Mouse (Mus musculus) liver, embryonic 16.5 days (tissue): ENCODE results near the gene Spsb4. TPM values are rescaled to one million over a fixed set of nuclear protein-coding genes. Genes with fewer than 3 reads are reported as not detected.

ENCODE experiments used
- ATAC-seq: fragments of 200-750 bp; cut with Nextera tagmentation; 2 replicates; pipeline ENCODE4 v1.8.0; 2017; ENCODE audit warnings: low read depth, mild to moderate bottlenecking, moderate number of reproducible peaks, moderate library complexity
- H3K27ac ChIP-seq: fragments of 300-500 bp; sonication (generic); 2 replicates; pipeline ENCODE4 v1.5.1; 2014; ENCODE audit warnings: mild to moderate bottlenecking, low read length
- H3K27me3 ChIP-seq: fragments of 300-500 bp; sonication (generic); 2 replicates; pipeline ENCODE4 v1.6.1; 2014; ENCODE audit warnings: low read depth, low read length, mixed read lengths; ENCODE audit not compliant: control insufficient read depth, insufficient read depth
- H3K36me3 ChIP-seq: fragments of 300-500 bp; sonication (generic); 2 replicates; pipeline ENCODE4 v1.6.1; 2014; ENCODE audit warnings: mild to moderate bottlenecking; ENCODE audit not compliant: control insufficient read depth, insufficient read depth
- H3K4me1 ChIP-seq: fragments of 300-500 bp; sonication (generic); 2 replicates; pipeline ENCODE4 v1.6.1; 2014; ENCODE audit warnings: low read depth, low read length, mixed read lengths; ENCODE audit not compliant: control insufficient read depth
- H3K4me2 ChIP-seq: fragments of 300-500 bp; sonication (generic); 2 replicates; pipeline ENCODE4 v1.6.1; 2014; ENCODE audit warnings: low read depth, low read length, mixed read lengths
- H3K4me3 ChIP-seq: fragments of 300-500 bp; sonication (generic); 2 replicates; pipeline ENCODE4 v1.5.1; 2014; ENCODE audit warnings: low read depth, mild to moderate bottlenecking, low read length
- H3K9ac ChIP-seq: fragments of 300-500 bp; sonication (generic); 2 replicates; pipeline ENCODE4 v1.6.1; 2014; ENCODE audit warnings: low read depth, low read length
- H3K9me3 ChIP-seq: fragments of 300-500 bp; sonication (generic); replicated peaks from 2 replicates; pipeline ENCODE4 v1.6.1; 2016; ENCODE audit warnings: low read length; ENCODE audit not compliant: control insufficient read depth
- WGBS: fragments of 180-500 bp; shearing (Covaris S2); extraction: QIAGEN DNeasy Blood & Tissue Kit; methylation state at CpG from one replicate; pipeline ENCODE4 v1.1.7; 2014; ENCODE audit not compliant: insufficient replicate concordance; 5-methylcytosine and 5-hydroxymethylcytosine counted together
- polyA plus RNA-seq: library from polyadenylated mRNA; unstranded; fragments of >200 nt; fragmentation: Nextera tagmentation; extraction: Ambion mirVana; gene quantifications from 2 replicates; pipeline ENCODE4 v1.2.1, GENCODE M21; 2015

Gene Spsb4
- polyA plus RNA-seq, 1 experiment from 2014 or later, result 2.3 TPM

- Histone ChIP-seq H3K36me3 (no peaks in the 10 kb centered on the region), H3K4me3 (no peak overlapping the region), H3K9me3 (no peaks in the 10 kb centered on the region), H3K27ac (no peak overlapping the region), H3K9ac (no peak overlapping the region), H3K4me2 (no peak overlapping the region), H3K27me3 (peaks cover 41% of the 10 kb centered on the region), H3K4me1 (no peaks in the 10 kb centered on the region; the same call in 1 of the 2 replicates)
- WGBS, result 30% methylated on average over 8 of the region's 8 CpGs
- no peak for ATAC-seq
Measured at GRCm38 (mm10) chr9:97020152-97020551, 1.5 kb upstream of the Spsb4 start.

DNA sequence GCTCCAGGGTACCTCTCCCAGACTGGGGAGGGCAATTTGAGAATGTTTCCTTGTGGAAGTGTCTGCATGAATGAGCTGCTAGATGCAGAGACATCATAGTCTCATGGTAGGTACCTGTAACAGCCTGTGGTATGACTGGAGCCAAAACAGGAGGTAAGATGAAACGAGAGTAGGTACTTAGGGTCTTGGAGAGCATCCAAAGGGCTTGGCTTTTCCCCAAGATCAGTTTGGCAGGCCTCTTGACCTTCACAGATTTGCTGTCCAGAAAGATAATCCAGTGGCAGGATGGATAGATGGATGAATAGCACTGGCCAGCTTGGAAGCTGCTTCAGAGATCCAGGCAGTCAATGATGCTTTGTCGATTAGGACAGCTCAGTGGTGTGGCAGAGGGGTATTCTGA, 1.0 kb upstream of the Spsb4 start:
- H3K9me3 ChIP-seq, result no peaks in the 10 kb centered on the region
- no peak overlapping the region for H3K4me3 ChIP-seq
- no peaks in the 10 kb centered on the region for H3K36me3 ChIP-seq
- no peak for ATAC-seq
- H3K27ac ChIP-seq, result no peak overlapping the region
- H3K4me2 ChIP-seq, result no peak overlapping the region
- WGBS, result 47% methylated on average over 2 of the region's 2 CpGs
- no peak overlapping the region for H3K9ac ChIP-seq
- no peaks in the 10 kb centered on the region; the same call in 1 of the 2 replicates for H3K4me1 ChIP-seq
- peaks cover 41% of the 10 kb centered on the region for H3K27me3 ChIP-seq

DNA sequence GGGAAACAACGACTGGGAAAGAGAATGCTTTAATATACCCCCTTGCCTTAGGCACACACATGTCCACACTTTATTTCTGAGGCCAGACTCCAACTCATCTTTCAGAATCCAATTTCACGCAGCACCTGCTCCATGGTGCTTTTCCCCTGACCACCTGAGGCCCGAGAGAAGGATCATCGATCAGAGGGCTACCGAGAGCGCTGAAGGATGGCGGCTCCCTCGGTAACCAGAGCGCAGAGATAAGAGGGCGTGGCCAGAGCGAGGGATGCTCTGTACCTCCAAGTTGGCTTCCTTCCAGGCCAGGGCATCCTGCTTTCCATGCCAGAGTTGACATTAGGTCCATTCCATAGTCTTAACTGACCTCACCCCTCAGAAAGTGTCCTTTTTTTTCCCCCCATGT, 588 bp upstream of the Spsb4 start:
- Histone ChIP-seq H3K9ac (no peak overlapping the region; the same call in 1 of the 2 replicates), H3K4me2 (peak overlapping the region; percentile 69), H3K36me3 (no peaks in the 10 kb centered on the region), H3K4me3 (peak overlapping the region; percentile 53), H3K27ac (no peak overlapping the region), H3K4me1 (no peaks in the 10 kb centered on the region; the same call in 1 of the 2 replicates), H3K27me3 (peaks cover 41% of the 10 kb centered on the region), H3K9me3 (no peaks in the 10 kb centered on the region)
- WGBS, result 6% methylated on average over 11 of the region's 11 CpGs
- ATAC-seq, result no peak

GRCm38 (mm10) chr9:97017811-97018641, 617 bp downstream of the Spsb4 start:
- peak overlapping the region; percentile 69 for H3K4me2 ChIP-seq
- ATAC-seq, result peak; percentile 24
- no peaks in the 10 kb centered on the region; the same call in 1 of the 2 replicates for H3K4me1 ChIP-seq
- no peak overlapping the region for H3K27ac ChIP-seq
- H3K9ac ChIP-seq, result peak overlapping the region; percentile 16
- WGBS, result under 1% methylated on average over 55 of the region's 62 CpGs
- no peaks in the 10 kb centered on the region for H3K36me3 ChIP-seq
- peak overlapping the region; percentile 53 for H3K4me3 ChIP-seq
- H3K27me3 ChIP-seq, result peaks cover 41% of the 10 kb centered on the region
- H3K9me3 ChIP-seq, result no peaks in the 10 kb centered on the region

GRCm38 (mm10) chr9:97017121-97017810, 1.4 kb downstream of the Spsb4 start:
- Histone ChIP-seq H3K9ac (no peak overlapping the region), H3K27ac (no peak overlapping the region), H3K9me3 (no peaks in the 10 kb centered on the region), H3K4me3 (peak overlapping the region; percentile 53), H3K4me2 (peak overlapping the region; percentile 69), H3K4me1 (no peaks in the 10 kb centered on the region; the same call in 1 of the 2 replicates), H3K36me3 (no peaks in the 10 kb centered on the region), H3K27me3 (peaks cover 41% of the 10 kb centered on the region)
- ATAC-seq, result no peak
- 2% methylated on average over 34 of the region's 34 CpGs for WGBS

- Histone ChIP-seq H3K9ac (no peak overlapping the region), H3K4me2 (no peak overlapping the region), H3K9me3 (no peaks in the 10 kb centered on the region), H3K27me3 (peaks cover 41% of the 10 kb centered on the region), H3K36me3 (no peaks in the 10 kb centered on the region), H3K4me1 (no peaks in the 10 kb centered on the region; the same call in 1 of the 2 replicates), H3K27ac (no peak overlapping the region), H3K4me3 (no peak overlapping the region)
- 47% methylated on average over 6 of the region's 6 CpGs for WGBS
- peak; percentile 30; the same call in 1 of the 2 replicates for ATAC-seq
Measured at GRCm38 (mm10) chr9:97015751-97016150, 2.9 kb downstream of the Spsb4 start.

GRCm38 (mm10) chr9:97013698-97014097, 4.9 kb downstream of the Spsb4 start:
- 65% methylated on average over 9 of the region's 9 CpGs for WGBS
- no peak overlapping the region for H3K9ac ChIP-seq
- H3K4me2 ChIP-seq, result no peak overlapping the region
- H3K9me3 ChIP-seq, result no peaks in the 10 kb centered on the region
- H3K4me3 ChIP-seq, result no peak overlapping the region
- H3K4me1 ChIP-seq, result no peaks in the 10 kb centered on the region; the same call in 1 of the 2 replicates
- H3K27ac ChIP-seq, result no peak overlapping the region
- H3K27me3 ChIP-seq, result peaks cover 29% of the 10 kb centered on the region
- H3K36me3 ChIP-seq, result no peaks in the 10 kb centered on the region
- no peak for ATAC-seq

- no peak overlapping the region for H3K9ac ChIP-seq
- no peaks in the 10 kb centered on the region; the same call in 1 of the 2 replicates for H3K4me1 ChIP-seq
- H3K4me2 ChIP-seq, result no peak overlapping the region
- H3K4me3 ChIP-seq, result no peak overlapping the region
- no peaks in the 10 kb centered on the region for H3K9me3 ChIP-seq
- ATAC-seq, result peak; percentile 64
- no peak overlapping the region for H3K27ac ChIP-seq
- H3K36me3 ChIP-seq, result no peaks in the 10 kb centered on the region
- H3K27me3 ChIP-seq, result peaks cover 23% of the 10 kb centered on the region
- 37% methylated on average over 6 of the region's 6 CpGs for WGBS
Measured at GRCm38 (mm10) chr9:97013153-97013552, 5.5 kb downstream of the Spsb4 start.
